Mouse (Mus musculus): ENCODE measurements around the gene Optc.

- no peak for TF ChIP-seq POLR2A (IDR thresholded peaks at IDR 0.05; ENCODE audit: borderline replicate concordance, insufficient read depth, low read length)
- TF ChIP-seq CTCF (IDR thresholded peaks at IDR 0.05; ENCODE audit: borderline replicate concordance, insufficient read depth, low read depth, low read length), result no peak
These were observed 5.2 kb upstream of the Optc start for GRCm38 (mm10) chr1:133913018-133913417.

Data from cerebellum, adult 2 months (tissue).